Mouse (Mus musculus): ENCODE data around the gene Micall1.
A peak's percentile ranks its signal among the peaks of the same experiment; 100 is the strongest.

Micall1 gene

GRCm38 (mm10) chr15:79129311-79129710 lies 20.6 kb downstream of the Micall1 start:
- no peak for DNase-seq (ENCODE audit: low read depth, low spot score)

DNA sequence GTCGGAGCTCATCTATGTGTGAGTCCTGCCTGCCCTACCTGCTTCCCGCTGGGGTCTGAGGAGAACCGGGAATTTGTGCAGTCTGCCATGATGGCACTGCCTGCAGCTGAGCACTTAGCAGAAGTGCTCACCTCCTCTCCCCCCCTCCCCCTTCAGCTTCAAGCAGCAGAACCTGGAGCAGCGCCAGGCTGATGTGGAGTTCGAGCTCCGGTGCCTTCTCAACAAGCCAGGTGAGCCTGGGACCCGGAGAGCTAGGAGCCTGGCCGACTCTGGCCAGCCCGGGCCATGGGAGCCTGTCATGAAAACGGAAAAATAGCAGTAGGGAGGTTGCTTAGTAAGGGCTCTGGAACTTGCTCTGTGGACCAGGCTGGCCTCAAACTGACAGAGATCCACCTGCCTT lies 22.1 kb downstream of the Micall1 start:
- no peak for DNase-seq (ENCODE audit: low read depth, low spot score)

- DNase-seq (ENCODE audit: low read depth, low spot score), result no peak
Observed at GRCm38 (mm10) chr15:79131442-79131841, 22.7 kb downstream of the Micall1 start.

- no peak for DNase-seq (ENCODE audit: low read depth, low spot score)
Observed at GRCm38 (mm10) chr15:79133191-79133661, 24.5 kb downstream of the Micall1 start.

DNA sequence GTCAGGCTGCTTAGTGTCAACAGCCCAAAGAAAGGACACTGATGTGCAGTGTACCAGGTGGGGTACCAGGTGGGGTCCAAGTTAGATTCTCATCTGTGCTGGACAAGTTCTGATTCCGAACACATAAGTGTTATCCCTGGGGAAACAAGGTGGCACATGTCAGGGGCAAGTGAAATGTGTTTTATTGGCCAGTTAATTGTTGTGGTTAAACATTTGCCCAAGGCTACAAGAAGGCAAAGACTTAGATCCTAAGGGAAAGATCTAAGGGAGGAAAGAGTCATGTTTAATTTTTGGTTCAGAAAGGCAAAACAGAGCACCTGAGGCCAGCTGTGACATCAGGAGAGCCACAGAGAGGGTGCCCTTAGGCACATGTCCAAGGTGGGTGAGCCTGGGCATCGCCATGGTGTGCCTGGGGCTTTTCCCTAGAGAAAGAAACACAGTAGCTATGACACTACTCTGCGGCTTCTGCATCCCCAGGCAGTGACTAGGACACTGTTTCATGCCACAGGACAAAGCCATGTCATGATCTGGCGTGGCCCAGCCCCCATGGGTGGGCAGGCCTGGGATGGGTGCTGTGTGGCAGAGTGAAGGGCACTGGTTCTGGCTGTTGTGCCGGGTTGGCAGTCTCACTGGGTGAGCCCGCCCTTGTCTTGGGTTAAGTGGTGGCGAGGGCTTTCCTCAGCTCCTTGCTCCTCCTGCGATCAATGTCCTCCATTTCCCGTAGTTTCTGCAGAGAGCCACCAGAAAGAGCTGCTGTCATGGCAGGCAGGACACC lies 26.0 kb downstream of the Micall1 start:
- DNase-seq (ENCODE audit: low read depth, low spot score), result no peak

GRCm38 (mm10) chr15:79135332-79135731 lies 26.6 kb downstream of the Micall1 start:
- no peak for DNase-seq (ENCODE audit: low read depth, low spot score)

DNA sequence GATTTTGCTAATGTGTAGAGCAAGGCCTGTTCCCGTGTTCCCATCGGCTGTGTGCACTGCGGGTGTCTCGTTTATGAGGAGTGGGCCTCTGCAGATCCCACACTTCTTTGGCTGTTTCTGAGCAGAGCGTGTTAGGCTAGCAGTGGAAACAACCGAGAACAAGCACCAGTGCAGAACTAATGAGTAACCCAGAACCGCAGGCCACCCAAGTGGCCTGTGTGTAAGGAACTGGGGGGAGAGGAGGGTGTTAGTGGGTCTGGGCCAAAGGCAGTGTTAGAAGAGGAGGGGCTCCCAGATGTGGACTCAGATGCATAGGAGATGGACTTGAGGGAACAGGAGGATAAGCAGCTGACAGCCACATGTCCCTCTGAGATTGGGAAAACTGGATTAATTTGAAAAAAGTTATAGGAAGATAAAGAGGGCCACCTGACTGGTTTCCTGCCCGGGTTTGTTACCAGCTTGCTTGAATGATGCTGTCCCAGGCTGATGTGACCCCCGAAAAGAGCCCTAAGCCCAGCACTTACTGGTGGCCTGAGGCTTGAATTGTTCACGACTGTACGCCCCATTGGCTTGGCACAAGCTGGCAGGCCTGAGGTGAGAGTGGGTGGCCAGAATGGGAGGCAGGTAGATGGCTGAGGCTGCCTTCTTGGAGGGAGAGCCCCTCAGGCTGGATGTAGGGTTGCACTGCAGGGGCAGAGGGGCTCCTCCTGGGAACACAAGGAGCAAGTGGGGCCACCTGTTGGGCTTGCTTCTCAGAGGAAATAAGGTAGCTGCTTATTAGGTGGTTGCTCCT lies 27.3 kb downstream of the Micall1 start:
- no peak for DNase-seq (ENCODE audit: low read depth, low spot score)

DNA sequence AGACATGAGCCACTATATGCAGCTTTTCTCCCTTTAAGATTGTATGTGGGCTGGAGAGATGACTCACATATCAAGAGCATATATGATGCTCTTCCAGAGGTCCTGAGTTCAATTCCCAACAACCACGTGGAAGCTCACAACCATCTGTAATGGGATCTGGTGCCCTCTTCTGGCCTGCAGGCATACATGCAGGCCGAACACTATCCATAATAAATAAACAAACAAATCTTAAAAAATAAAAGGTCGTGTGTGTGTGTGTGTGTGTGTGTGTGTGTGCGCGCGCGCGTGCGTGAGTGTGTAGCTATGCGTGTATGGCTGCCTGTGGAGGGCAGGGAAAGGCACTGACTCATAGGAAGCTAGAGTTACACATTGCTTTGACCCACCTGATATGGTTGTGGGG lies 30.9 kb downstream of the Micall1 start:
- no peak for DNase-seq (ENCODE audit: low read depth, low spot score)

DNA sequence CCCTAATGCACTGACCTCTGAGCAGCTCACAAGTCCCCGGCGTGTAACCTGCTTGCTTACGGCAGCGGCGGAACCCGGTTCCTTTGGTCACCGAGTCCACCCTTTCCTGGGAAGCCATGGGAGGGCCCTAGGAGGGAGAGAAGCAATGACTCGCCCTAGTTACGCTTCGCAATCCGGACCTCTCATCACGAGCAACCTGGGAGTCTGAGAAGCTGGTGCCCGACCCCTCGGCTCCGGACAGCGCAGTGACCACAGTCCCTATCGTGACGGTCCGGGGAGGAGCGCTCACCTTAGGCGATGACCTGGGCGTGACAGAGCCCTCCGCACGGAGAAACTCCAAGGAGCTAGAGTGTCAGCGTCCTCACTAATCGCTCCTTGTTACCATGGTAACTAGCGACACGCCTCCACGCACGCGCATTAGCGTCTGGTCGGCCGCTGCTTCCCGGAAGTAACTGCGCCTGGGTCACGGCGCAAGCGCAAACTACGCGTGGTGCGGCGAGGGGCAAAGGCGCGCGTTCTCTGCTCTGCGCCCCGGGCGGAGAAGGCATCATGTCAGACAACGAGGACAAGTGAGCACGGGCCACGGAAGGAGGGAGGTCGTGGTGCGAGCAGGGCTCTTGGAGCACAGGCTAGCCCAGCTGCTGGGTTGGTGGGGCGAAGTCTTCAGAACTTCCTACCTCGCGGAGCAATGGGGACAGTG lies 32.3 kb downstream of the Micall1 start, which contains the start of the genes Polr2f and 1700088E04Rik:
Polr2f (plus strand) TSS at position 144 of the 700 bp plus-strand sequence.
1700088E04Rik (minus strand) TSS at position 388 of the 700 bp plus-strand sequence.
- DNase-seq (ENCODE audit: low read depth, low spot score), result peak; percentile 85

- DNase-seq (ENCODE audit: low read depth, low spot score), result no peak
Observed at GRCm38 (mm10) chr15:79141566-79141917, 32.8 kb downstream of the Micall1 start.

DNA sequence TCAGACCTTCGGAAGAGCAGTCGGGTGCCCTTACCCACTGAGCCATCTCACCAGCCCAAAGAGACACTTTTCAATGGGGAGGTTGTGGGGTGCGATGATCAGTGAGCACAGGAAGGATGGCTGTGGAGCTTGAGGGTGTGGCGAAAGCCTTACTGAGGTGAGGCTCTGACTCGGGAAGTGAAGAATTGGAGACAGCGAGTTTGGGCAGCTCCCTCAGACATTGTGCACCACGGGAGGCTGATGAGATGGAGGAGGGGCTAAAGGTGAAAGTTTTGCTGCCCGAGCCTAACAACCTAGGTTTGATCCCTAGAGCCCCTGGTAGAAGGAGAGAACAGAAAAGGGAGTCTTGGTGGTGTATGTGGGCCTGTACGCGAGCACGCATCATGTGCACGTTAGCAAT lies 34.6 kb downstream of the Micall1 start:
- DNase-seq (ENCODE audit: low read depth, low spot score), result no peak

- DNase-seq (ENCODE audit: low read depth, low spot score), result no peak
Observed at GRCm38 (mm10) chr15:79144021-79144420, 35.3 kb downstream of the Micall1 start.

- no peak for DNase-seq (ENCODE audit: low read depth, low spot score)
Observed at GRCm38 (mm10) chr15:79145522-79145921, 36.8 kb downstream of the Micall1 start.

GRCm38 (mm10) chr15:79148533-79148932 lies 39.8 kb downstream of the Micall1 start:
- no peak for DNase-seq (ENCODE audit: low read depth, low spot score)

GRCm38 (mm10) chr15:79151881-79152280 lies 43.2 kb downstream of the Micall1 start:
- peak; percentile 22 for DNase-seq (ENCODE audit: low read depth, low spot score)

DNA sequence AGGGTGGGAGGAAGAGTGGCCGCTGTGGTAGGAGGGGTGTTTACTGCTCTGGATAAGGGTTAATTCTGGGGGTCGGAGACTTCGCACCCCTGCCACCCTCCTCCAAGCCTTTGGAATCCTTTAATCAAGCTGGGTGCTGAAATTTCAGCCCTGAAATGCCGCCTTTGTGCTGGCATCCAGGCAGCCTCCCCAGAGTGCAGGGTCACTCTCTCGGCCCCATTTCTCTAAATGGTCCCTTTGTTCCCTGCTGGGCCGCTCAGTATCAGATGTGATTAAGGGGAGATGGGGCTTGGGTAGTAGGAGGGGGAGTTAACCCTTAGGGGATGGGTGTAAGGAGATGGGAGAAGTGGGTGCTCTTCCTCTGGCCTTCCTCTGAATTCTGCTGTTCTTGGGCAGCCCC lies 44.0 kb downstream of the Micall1 start:
- no peak for DNase-seq (ENCODE audit: low read depth, low spot score)

DNA sequence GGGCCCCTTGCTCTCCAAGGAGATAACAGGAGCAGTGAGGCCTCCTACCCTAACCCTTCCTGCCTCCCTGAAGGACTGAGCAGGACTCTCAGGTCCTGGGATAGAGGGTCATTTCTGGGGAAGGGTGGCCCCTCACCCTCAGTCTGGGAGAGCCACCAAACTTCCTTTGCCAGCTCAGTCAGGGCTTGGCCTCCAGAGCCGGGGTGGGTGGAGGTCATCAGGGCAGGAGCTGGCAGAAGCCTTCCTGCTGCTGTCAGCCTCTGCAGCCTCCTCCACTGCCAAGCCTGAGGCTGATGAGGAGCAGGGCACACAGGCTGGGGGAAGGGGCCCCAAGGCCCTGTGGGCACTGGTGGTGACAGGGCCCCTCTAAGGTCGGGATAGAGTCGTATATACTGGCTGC lies 46.9 kb downstream of the Micall1 start:
- no peak for DNase-seq (ENCODE audit: low read depth, low spot score)

GRCm38 (mm10) chr15:79162301-79162700 lies 53.6 kb downstream of the Micall1 start:
- DNase-seq (ENCODE audit: low read depth, low spot score), result no peak

GRCm38 (mm10) chr15:79162822-79163221 lies 54.1 kb downstream of the Micall1 start:
- DNase-seq (ENCODE audit: low read depth, low spot score), result no peak

DNA sequence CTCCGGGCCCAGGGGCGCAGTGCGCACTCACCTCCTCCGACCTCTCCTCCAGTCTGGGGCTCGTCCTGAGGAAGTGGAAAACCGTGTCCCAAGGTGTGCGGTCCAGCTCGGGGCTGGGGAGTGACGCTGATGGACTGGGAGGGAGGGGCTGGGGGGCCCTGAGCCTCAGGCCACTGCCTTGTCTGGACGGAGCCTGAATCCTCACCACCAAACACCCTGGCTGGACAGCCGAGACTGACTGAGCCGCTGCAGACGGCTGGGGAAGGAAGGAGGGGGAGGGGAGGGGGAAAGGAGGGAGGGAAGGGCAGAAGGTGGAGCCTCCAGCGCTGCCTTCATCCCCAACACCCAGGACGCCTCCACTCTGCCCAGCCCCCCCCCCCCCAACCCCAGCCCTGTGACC lies 55.6 kb downstream of the Micall1 start:
- DNase-seq (ENCODE audit: low read depth, low spot score), result no peak

DNA sequence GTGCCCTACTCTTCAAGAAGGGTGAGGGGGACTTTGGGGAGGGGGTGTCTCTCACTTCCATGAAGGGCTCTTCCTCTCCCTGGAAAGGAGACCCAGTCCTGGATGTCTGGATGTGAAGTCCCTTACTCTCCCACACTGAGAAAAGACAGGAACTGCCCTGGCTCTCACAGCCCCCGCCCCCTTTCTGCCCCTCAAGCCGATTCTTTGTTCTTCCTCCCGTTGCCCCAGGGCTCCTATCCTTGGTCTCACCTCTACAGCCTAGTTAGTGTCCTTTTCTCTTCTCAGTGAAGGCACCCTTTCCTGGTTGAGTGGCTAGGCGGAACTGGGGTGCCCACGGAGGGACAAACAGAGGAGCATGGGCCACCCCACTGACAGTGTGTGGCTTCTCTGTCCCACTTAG lies 56.4 kb downstream of the Micall1 start, which contains the start of gene Sox10:
Sox10 (minus strand) TSS at position 101 of the 400 bp plus-strand sequence.
- DNase-seq (ENCODE audit: low read depth, low spot score), result no peak

- no peak for DNase-seq (ENCODE audit: low read depth, low spot score)
Observed at GRCm38 (mm10) chr15:79166712-79167111, 58.0 kb downstream of the Micall1 start.

Measured in brain, embryonic 18.5 days (tissue).